Mouse (Mus musculus): ENCODE results near the gene Fnip2.

DNA sequence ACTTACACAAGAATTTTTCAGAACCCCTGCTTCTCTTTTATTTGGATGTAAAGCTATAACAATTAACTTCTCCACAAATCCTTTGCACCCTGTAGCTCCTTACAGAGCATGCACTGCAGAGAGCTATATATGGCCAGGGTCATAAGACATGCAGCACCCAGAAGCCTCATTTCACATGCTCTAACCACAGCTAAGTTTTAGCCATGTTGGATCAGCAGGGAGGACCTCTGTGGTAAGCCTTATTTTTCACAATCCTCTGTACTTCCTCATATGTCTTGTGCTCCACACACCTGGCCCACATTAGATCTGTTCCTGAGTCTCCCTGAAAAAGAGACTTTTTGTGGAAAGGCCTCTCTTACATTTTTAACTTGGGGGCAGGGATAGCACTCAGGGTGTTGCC is 27.9 kb downstream of the Fnip2 start:
- no peak for TF ChIP-seq POLR2A (IDR thresholded peaks at IDR 0.05; ENCODE audit: borderline replicate concordance, extremely low read depth, insufficient read depth, insufficient read length, poor library complexity, severe bottlenecking)
- TF ChIP-seq CTCF (IDR thresholded peaks at IDR 0.05; ENCODE audit: borderline replicate concordance, extremely low read depth, insufficient read depth, insufficient read length), result no peak
